ENCODE assay signal across 30 mouse cellular contexts in genomic region chr4:76154190-76154589, GRCm38 (mm10).
A peak's percentile ranks its signal among the peaks of the same experiment; 100 is the strongest.
DNase-seq lines count a peak whose midpoint lies in the region; ATAC-seq and TF ChIP-seq lines count a peak whose summit lies in the region.
"Had no signal": no experiment of that assay in that cellular context is flagged by ENCODE, and none has a peak within 500 bp of the region (broad histone marks: within the 10 kb centered on the region; RNA-seq: fewer than 3 reads in every experiment).

No protein-coding gene starts in this region.

- peak; percentile 14 to 33 for DNase-seq in cerebellum, postnatal 10 days
- DNase-seq in cerebellum, postnatal 25 days: no peak
- DNase-seq in frontal cortex, postnatal 36 days (ENCODE audit: low spot score in 2 of 2): no peak
- DNase-seq in liver, adult 2 months (ENCODE audit: extremely low read depth, low read depth, low spot score): peak; percentile 44
- no peak for DNase-seq in liver, embryonic 11.5 days (ENCODE audit: low spot score)
- DNase-seq in 3T3-L1 (ENCODE audit: low read depth, low spot score): peak; percentile 1
- no peak for DNase-seq in spleen, postnatal 36 days (ENCODE audit: low spot score in 2 of 2)
- DNase-seq: adrenal gland, postnatal 10 days; cerebellum, adult 11-12 months; cerebellum, adult 9-11 months; gastrocnemius, adult 2 months; gastrocnemius, postnatal 36 days; heart, adult 18-20 months; heart, postnatal 10 days; kidney, adult 11 months; kidney, postnatal 36 days; liver, postnatal 0 days; lung, postnatal 36 days; thymus, postnatal 4 days had no signal

- H3K9ac ChIP-seq in liver, adult 2 months (ENCODE audit: low read depth, low read length): no peak overlapping the region
- H3K9ac ChIP-seq in liver, embryonic 11.5 days (ENCODE audit: low read depth, low read length): no peak overlapping the region
- H3K9ac ChIP-seq: heart, embryonic 13.5 days; limb, embryonic 12.5 days; liver, embryonic 12.5 days; liver, postnatal 0 days; midbrain, embryonic 12.5 days had no signal

- H3K9me3 ChIP-seq in liver, embryonic 11.5 days (ENCODE audit: control insufficient read depth, low read length): no peaks in the 10 kb centered on the region
- H3K9me3 ChIP-seq: G1E; heart, embryonic 13.5 days; limb, embryonic 12.5 days; liver, embryonic 12.5 days; midbrain, embryonic 12.5 days had no signal

- 73% methylated on average over 2 of the region's 2 CpGs for WGBS in liver, adult 2 months
- WGBS in liver, embryonic 11.5 days: 57% methylated on average over 2 of the region's 2 CpGs

- H3K79me2 ChIP-seq in liver, adult 2 months (ENCODE audit: control insufficient read depth, insufficient read depth, low read length): no peaks in the 10 kb centered on the region; the same call in 1 of the 2 replicates

- H3K4me2 ChIP-seq in liver, embryonic 11.5 days: no peak overlapping the region
- H3K4me2 ChIP-seq: heart, embryonic 13.5 days; limb, embryonic 12.5 days; liver, embryonic 12.5 days; midbrain, embryonic 12.5 days had no signal

- no peak overlapping the region for H3K27ac ChIP-seq in liver, adult 2 months (replicated peaks; ENCODE audit: insufficient read depth, low read depth, low read length)
- no peak overlapping the region for H3K27ac ChIP-seq in liver, embryonic 11.5 days (ENCODE audit: low read depth, low read length)
- H3K27ac ChIP-seq: gastrocnemius, adult 2 months; heart, embryonic 13.5 days; layer of hippocampus, adult 2 months; left cerebral cortex, adult 2 months; limb, embryonic 12.5 days; liver, embryonic 12.5 days; midbrain, embryonic 12.5 days had no signal

- no peak for TF ChIP-seq POLR2A in liver, adult 2 months (IDR thresholded peaks at IDR 0.05; ENCODE audit: extremely low read depth, insufficient read depth, low read length)

- ATAC-seq in frontal cortex, adult (ENCODE audit: low TSS enrichment): peak; percentile 9; the same call in 1 of the 2 replicates
- no peak for ATAC-seq in liver, embryonic 11.5 days (replicated peaks; ENCODE audit: low FRiP score)
- ATAC-seq: inflammation-experienced regulatory T-cells, adult 6 months; liver, embryonic 12.5 days; liver, postnatal 0 days; Patski had no signal

- no peak for TF ChIP-seq CTCF in liver, adult 2 months (IDR thresholded peaks at IDR 0.05; ENCODE audit: low read depth, low read length)

- peaks cover 5% of the 10 kb centered on the region; the same call in 1 of the 2 replicates for H3K4me1 ChIP-seq in liver, adult 2 months (ENCODE audit: control insufficient read depth, insufficient read depth, low read length)
- H3K4me1 ChIP-seq in liver, embryonic 11.5 days (replicated peaks; ENCODE audit: control insufficient read depth, insufficient read depth, low read length): no peaks in the 10 kb centered on the region
- H3K4me1 ChIP-seq: heart, embryonic 13.5 days; limb, embryonic 12.5 days; liver, embryonic 12.5 days; midbrain, embryonic 12.5 days had no signal

- no peak overlapping the region for H3K4me3 ChIP-seq in liver, adult 2 months (ENCODE audit: insufficient read depth, low read depth, low read length)
- no peak overlapping the region for H3K4me3 ChIP-seq in liver, embryonic 11.5 days (ENCODE audit: low read depth, low read length)
- H3K4me3 ChIP-seq: gastrocnemius, adult 2 months; heart, embryonic 13.5 days; layer of hippocampus, adult 2 months; left cerebral cortex, adult 2 months; limb, embryonic 12.5 days; liver, embryonic 12.5 days; midbrain, embryonic 12.5 days; myocyte had no signal

- H3K27me3 ChIP-seq in liver, adult 2 months (ENCODE audit: control insufficient read depth, insufficient read depth, low read length): no peaks in the 10 kb centered on the region
- no peaks in the 10 kb centered on the region for H3K27me3 ChIP-seq in liver, embryonic 11.5 days (replicated peaks; ENCODE audit: control insufficient read depth, insufficient read depth, low read length)
- H3K27me3 ChIP-seq: heart, embryonic 13.5 days; limb, embryonic 12.5 days; liver, embryonic 12.5 days; midbrain, embryonic 12.5 days; Patski had no signal

- H3K36me3 ChIP-seq in liver, adult 2 months (ENCODE audit: control insufficient read depth, insufficient read depth, low read length): no peaks in the 10 kb centered on the region
- no peaks in the 10 kb centered on the region for H3K36me3 ChIP-seq in liver, embryonic 11.5 days (ENCODE audit: control insufficient read depth, insufficient read depth, low read length)
- H3K36me3 ChIP-seq: G1E; heart, embryonic 13.5 days; limb, embryonic 12.5 days; liver, embryonic 12.5 days; midbrain, embryonic 12.5 days had no signal

Comparison
In these comparisons a context has a peak if more than half of its experiments do, and no peak if none do; other contexts are left out.
1. DNase-seq: peak in cerebellum, postnatal 10 days (2 of 2), liver, adult 2 months (single experiment) and 3T3-L1 (single experiment); none in cerebellum, postnatal 25 days (0 of 2), frontal cortex, postnatal 36 days (0 of 2), liver, embryonic 11.5 days (single experiment) and spleen, postnatal 36 days (0 of 2).